Mouse (Mus musculus) embryonic facial prominence, embryonic 11.5 days (tissue): ENCODE measurements around the gene Defb35. TPM values are rescaled to one million over a fixed set of nuclear protein-coding genes. Genes with fewer than 3 reads are reported as not detected.

Source experiments
- ATAC-seq: fragments of 200-750 bp; cut with Nextera tagmentation; replicated peaks from 2 replicates; pipeline ENCODE4 v1.8.0; 2017; ENCODE audit warnings: low read depth; ENCODE audit not compliant: insufficient number of reproducible peaks, low FRiP score, low TSS enrichment
- DNase-seq: peaks from one replicate; pipeline ENCODE4 v3.0.0-alpha.2; 2015; ENCODE audit warnings: low spot score
- H3K27ac ChIP-seq: fragments of 300-500 bp; sonication (generic); replicated peaks from 2 replicates; pipeline ENCODE4 v1.5.1; 2014; ENCODE audit warnings: mild to moderate bottlenecking, low read depth, low read length, control low read depth
- H3K27me3 ChIP-seq: fragments of 300-500 bp; sonication (generic); 2 replicates; pipeline ENCODE4 v1.6.1; 2014; ENCODE audit warnings: mild to moderate bottlenecking, low read length, moderate library complexity, mixed read lengths; ENCODE audit not compliant: control insufficient read depth, insufficient read depth
- H3K36me3 ChIP-seq: fragments of 300-500 bp; sonication (generic); replicated peaks from 2 replicates; pipeline ENCODE4 v1.6.1; 2014; ENCODE audit warnings: low read depth, mild to moderate bottlenecking, low read length, moderate library complexity, mixed read lengths; ENCODE audit not compliant: control insufficient read depth, insufficient read depth
- H3K4me1 ChIP-seq: fragments of 300-500 bp; sonication (generic); 2 replicates; pipeline ENCODE4 v1.6.1; 2014; ENCODE audit warnings: low read length, mixed read lengths; ENCODE audit not compliant: control insufficient read depth, insufficient read depth
- H3K4me2 ChIP-seq: fragments of 300-500 bp; sonication (generic); 2 replicates; pipeline ENCODE4 v1.6.1; 2014; ENCODE audit warnings: low read depth, mild to moderate bottlenecking, control low read depth, low read length, moderate library complexity
- H3K4me3 ChIP-seq: fragments of 300-500 bp; sonication (generic); 2 replicates; pipeline ENCODE4 v1.5.1; 2014; ENCODE audit warnings: low read depth, low read length, control low read depth
- H3K9ac ChIP-seq: fragments of 300-500 bp; sonication (generic); replicated peaks from 2 replicates; pipeline ENCODE4 v1.6.1; 2014; ENCODE audit warnings: mild to moderate bottlenecking, control low read depth, low read length
- H3K9me3 ChIP-seq: fragments of 300-500 bp; sonication (generic); replicated peaks from 2 replicates; pipeline ENCODE4 v1.6.1; 2016; ENCODE audit warnings: mild to moderate bottlenecking, low read length, inconsistent platforms, mixed read lengths; ENCODE audit not compliant: control insufficient read depth
- WGBS: fragments of 180-500 bp; shearing (Covaris S2); extraction: QIAGEN DNeasy Blood & Tissue Kit; methylation state at CpG from one replicate; pipeline ENCODE4 v1.1.7; 2014; 5-methylcytosine and 5-hydroxymethylcytosine counted together
- polyA plus RNA-seq: library from polyadenylated mRNA; unstranded; fragments of >200 nt; fragmentation: Nextera tagmentation; extraction: Ambion mirVana; gene quantifications from 2 replicates; pipeline ENCODE4 v1.2.1, GENCODE M21; 2014

Defb35 gene
- polyA plus RNA-seq, 1 experiment from 2014 or later, result not detected

GRCm38 (mm10) chr8:21947311-21948017, 9.3 kb downstream of the Defb35 start:
- ATAC-seq, result no peak
- Histone ChIP-seq H3K4me2 (no peak overlapping the region), H3K36me3 (no peaks in the 10 kb centered on the region), H3K27me3 (no peaks in the 10 kb centered on the region), H3K4me3 (no peak overlapping the region), H3K27ac (no peak overlapping the region), H3K4me1 (no peaks in the 10 kb centered on the region), H3K9me3 (no peaks in the 10 kb centered on the region), H3K9ac (no peak overlapping the region)
- 72% methylated on average over 9 of the region's 9 CpGs for WGBS
- no peak for DNase-seq

GRCm38 (mm10) chr8:21955321-21955720, 17.2 kb downstream of the Defb35 start:
- no peak overlapping the region for H3K4me2 ChIP-seq
- no peak overlapping the region for H3K4me3 ChIP-seq
- 7% methylated on average over 9 of the region's 9 CpGs for whole genome bisulfite sequencing
- no peak overlapping the region for H3K27ac ChIP-seq
- H3K4me1 ChIP-seq, result no peaks in the 10 kb centered on the region
- no peaks in the 10 kb centered on the region for H3K36me3 ChIP-seq
- H3K9ac ChIP-seq, result no peak overlapping the region
- DNase-seq (peak; percentile 69), ATAC-seq (no peak)
- H3K9me3 ChIP-seq, result no peaks in the 10 kb centered on the region
- no peaks in the 10 kb centered on the region for H3K27me3 ChIP-seq

DNA sequence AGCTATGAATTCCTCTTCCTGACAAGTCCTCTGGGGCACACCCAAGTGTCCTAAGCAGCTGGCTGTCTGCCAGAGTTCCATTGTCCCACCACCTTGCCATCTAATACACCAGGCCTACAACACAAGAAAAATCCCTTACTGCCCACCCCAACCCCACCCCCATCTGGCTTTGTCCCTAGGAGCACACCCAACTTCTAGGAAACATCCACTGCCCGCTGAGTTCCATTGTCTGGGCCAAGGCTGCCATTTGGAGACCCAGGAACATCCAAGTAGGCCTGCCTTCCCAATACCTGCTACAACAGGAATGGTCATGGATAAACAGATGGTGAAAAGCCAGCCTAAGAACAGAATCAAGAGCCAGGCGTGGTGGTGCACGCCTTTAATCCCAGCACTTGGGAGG, 18.2 kb downstream of the Defb35 start:
- Histone ChIP-seq H3K27ac (no peak overlapping the region), H3K36me3 (no peaks in the 10 kb centered on the region), H3K4me2 (no peak overlapping the region), H3K9ac (no peak overlapping the region), H3K4me1 (no peaks in the 10 kb centered on the region), H3K9me3 (no peaks in the 10 kb centered on the region), H3K4me3 (no peak overlapping the region), H3K27me3 (no peaks in the 10 kb centered on the region)
- DNase-seq, result no peak
- no peak for ATAC-seq
- 86% methylated on average over 3 of the region's 3 CpGs for WGBS

DNA sequence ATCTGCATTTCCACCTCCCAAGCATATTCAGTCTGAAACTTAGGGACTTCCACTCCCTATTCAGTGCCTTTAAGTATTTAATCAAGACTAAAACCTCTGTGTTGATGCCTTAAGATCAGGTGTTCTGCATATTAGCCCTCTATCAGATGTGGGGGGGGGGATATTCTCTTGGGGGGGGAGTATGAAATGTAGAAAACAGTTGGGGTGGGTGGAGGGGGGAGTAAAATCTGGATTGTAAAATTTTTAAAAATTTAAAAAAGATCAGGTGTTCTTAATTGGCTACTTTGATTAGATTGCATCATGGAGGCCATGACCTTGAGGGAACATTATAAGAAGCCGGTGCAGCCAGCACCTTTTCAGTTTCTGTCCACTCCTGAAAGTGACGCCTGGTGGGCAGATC, 20.3 kb downstream of the Defb35 start, which contains the start of gene Fam90a1a:
TSS of gene Fam90a1a (plus strand) at position 301 of the 400 bp plus-strand sequence.
- no peaks in the 10 kb centered on the region for H3K36me3 ChIP-seq
- WGBS, result 88% methylated on average over 2 of the region's 2 CpGs
- DNase-seq, result no peak
- ATAC-seq, result no peak
- no peak within 1 kb of the TSS for H3K4me3 ChIP-seq
- no peak within 1 kb of the TSS for H3K4me2 ChIP-seq
- H3K27ac ChIP-seq, result no peak within 1 kb of the TSS
- no peaks in the 10 kb centered on the region for H3K9me3 ChIP-seq
- H3K9ac ChIP-seq, result no peak within 1 kb of the TSS
- H3K27me3 ChIP-seq, result no peaks in the 10 kb centered on the region
- H3K4me1 ChIP-seq, result no peaks in the 10 kb centered on the region

DNA sequence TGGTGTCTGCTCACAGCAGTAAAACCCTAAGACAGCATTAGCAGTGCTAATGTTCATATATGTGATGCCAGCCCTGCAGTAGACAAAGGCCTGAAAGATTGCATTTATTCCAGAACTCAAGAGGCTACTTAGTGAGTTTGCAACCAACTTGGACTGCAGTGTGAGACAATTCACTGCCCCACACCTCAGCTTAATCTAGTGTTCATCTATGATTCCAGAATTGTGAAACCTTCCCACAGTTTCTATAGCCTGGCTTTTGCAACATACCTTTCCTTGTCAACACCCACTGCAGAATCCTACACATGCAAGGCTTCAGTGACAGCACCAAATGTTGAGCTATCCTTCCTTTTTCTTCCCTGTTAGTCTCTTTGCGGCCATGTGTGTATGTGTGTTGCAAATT, 28.5 kb downstream of the Defb35 start:
- Histone ChIP-seq H3K27me3 (no peaks in the 10 kb centered on the region), H3K9me3 (no peaks in the 10 kb centered on the region), H3K4me3 (no peak overlapping the region), H3K9ac (no peak overlapping the region), H3K4me2 (no peak overlapping the region), H3K4me1 (no peaks in the 10 kb centered on the region), H3K36me3 (no peaks in the 10 kb centered on the region), H3K27ac (no peak overlapping the region)
- ATAC-seq, result no peak
- 78% methylated on average over 1 of the region's 1 CpGs for WGBS
- no peak for DNase-seq

- no peak within 1 kb of the TSS for H3K9ac ChIP-seq
- ATAC-seq, result no peak
- no peak within 1 kb of the TSS for H3K27ac ChIP-seq
- no peak for DNase-seq
- WGBS, result 91% methylated on average over 3 of the region's 3 CpGs
- H3K4me3 ChIP-seq, result no peak within 1 kb of the TSS
- no peaks in the 10 kb centered on the region for H3K27me3 ChIP-seq
- no peaks in the 10 kb centered on the region for H3K36me3 ChIP-seq
- H3K4me1 ChIP-seq, result no peaks in the 10 kb centered on the region
- no peak within 1 kb of the TSS for H3K4me2 ChIP-seq
- no peaks in the 10 kb centered on the region for H3K9me3 ChIP-seq
These were observed 31.3 kb downstream of the Defb35 start, which contains the start of gene Ccdc70 for GRCm38 (mm10) chr8:21969475-21969874. Ccdc70 (plus strand) TSS chr8:21969775.

GRCm38 (mm10) chr8:21978193-21978592, 40.0 kb downstream of the Defb35 start:
- WGBS, result 62% methylated on average over 4 of the region's 4 CpGs
- ATAC-seq (no peak), DNase-seq (no peak)
- no peak overlapping the region for H3K27ac ChIP-seq
- no peaks in the 10 kb centered on the region for H3K9me3 ChIP-seq
- no peaks in the 10 kb centered on the region for H3K4me1 ChIP-seq
- H3K4me3 ChIP-seq, result no peak overlapping the region
- no peaks in the 10 kb centered on the region for H3K36me3 ChIP-seq
- no peak overlapping the region for H3K4me2 ChIP-seq
- H3K27me3 ChIP-seq, result no peaks in the 10 kb centered on the region
- H3K9ac ChIP-seq, result no peak overlapping the region

- WGBS, result 62% methylated on average over 8 of the region's 8 CpGs
- ATAC-seq (no peak), DNase-seq (peak; percentile 11)
- no peak overlapping the region for H3K4me3 ChIP-seq
- H3K4me2 ChIP-seq, result no peak overlapping the region
- H3K36me3 ChIP-seq, result no peaks in the 10 kb centered on the region
- no peaks in the 10 kb centered on the region for H3K4me1 ChIP-seq
- no peaks in the 10 kb centered on the region for H3K27me3 ChIP-seq
- H3K9me3 ChIP-seq, result no peaks in the 10 kb centered on the region
- H3K9ac ChIP-seq, result no peak overlapping the region
- H3K27ac ChIP-seq, result no peak overlapping the region
These were observed 43.6 kb downstream of the Defb35 start for GRCm38 (mm10) chr8:21981664-21982337.
